Mouse (Mus musculus) G1E (cell line): ENCODE measurements around the gene Arntl2. TPM values are rescaled to one million over a fixed set of nuclear protein-coding genes. Genes with fewer than 3 reads are reported as not detected.

ENCODE experiments used
- ATAC-seq: 2 replicates; pipeline ENCODE4 v1.8.0; 2016; ENCODE audit warnings: mild to moderate bottlenecking; ENCODE audit not compliant: insufficient number of reproducible peaks, poor library complexity, low FRiP score, severe bottlenecking; ENCODE audit errors: extremely low read depth
- DNase-seq: peaks from one replicate; pipeline ENCODE4 v3.0.0; 2012; ENCODE audit warnings: low spot score
- H3K27me3 ChIP-seq: 2 replicates; pipeline ENCODE4 v1.6.1; 2012; ENCODE audit warnings: mild to moderate bottlenecking, low read length, inconsistent platforms; ENCODE audit not compliant: insufficient read depth
- H3K36me3 ChIP-seq: replicated peaks from 2 replicates; pipeline ENCODE3; 2012; ENCODE audit warnings: mild to moderate bottlenecking, inconsistent platforms
- H3K4me1 ChIP-seq: 2 replicates; pipeline ENCODE4 v1.6.1; 2012; ENCODE audit warnings: low read depth, low read length, inconsistent platforms, mixed read lengths; ENCODE audit not compliant: insufficient read depth
- H3K4me3 ChIP-seq: 2 replicates; pipeline ENCODE4 v1.5.1; 2012; ENCODE audit warnings: low read depth, mild to moderate bottlenecking, inconsistent platforms, low read length, moderate library complexity, mixed read lengths
- H3K9me3 ChIP-seq: replicated peaks from 2 replicates; pipeline ENCODE4 v1.6.1; 2012; ENCODE audit warnings: inconsistent platforms
- CTCF ChIP-seq: IDR thresholded peaks from 2 replicates; pipeline ENCODE4 v1.5.1; 2012; ENCODE audit warnings: low read depth, low read length, inconsistent platforms, mixed read lengths
- GATA1 ChIP-seq: IDR thresholded peaks from 2 replicates; pipeline ENCODE4 v1.6.1; 2012; ENCODE audit warnings: borderline replicate concordance, low read length, inconsistent platforms, mixed read lengths
- GATA2 ChIP-seq: IDR thresholded peaks from 2 replicates; pipeline ENCODE4 v1.6.1; 2012; ENCODE audit warnings: low read depth, low read length, inconsistent platforms, borderline replicate concordance
- POLR2AphosphoS5 ChIP-seq: IDR thresholded peaks from 2 replicates; pipeline ENCODE4 v1.6.1; 2012; ENCODE audit warnings: low read depth, low read length, inconsistent platforms; ENCODE audit not compliant: insufficient replicate concordance
- TAL1 ChIP-seq: conservative IDR thresholded peaks from 2 replicates; pipeline ENCODE4 v1.6.1; 2012; ENCODE audit warnings: low read depth, low read length, inconsistent platforms, mixed read lengths
- polyA plus RNA-seq: library from polyadenylated mRNA; stranded (reverse); fragments of >175 nt; gene quantifications from 2 replicates; pipeline ENCODE4 v1.2.3, GENCODE M21; 2012
- total RNA-seq, 2 experiments: library from RNA; stranded (forward) in 1 of 2; stranded (reverse) in 1 of 2; fragments of 200-1000 nt in 1 of 2; fragments of >200 nt in 1 of 2; fragmentation: Nextera tagmentation in 1 of 2; gene quantifications; 2 replicates each; pipeline ENCODE4 v1.2.3; 2014 to 2017

Arntl2 gene
- total and polyA plus RNA-seq, 3 experiments = not detected

DNA sequence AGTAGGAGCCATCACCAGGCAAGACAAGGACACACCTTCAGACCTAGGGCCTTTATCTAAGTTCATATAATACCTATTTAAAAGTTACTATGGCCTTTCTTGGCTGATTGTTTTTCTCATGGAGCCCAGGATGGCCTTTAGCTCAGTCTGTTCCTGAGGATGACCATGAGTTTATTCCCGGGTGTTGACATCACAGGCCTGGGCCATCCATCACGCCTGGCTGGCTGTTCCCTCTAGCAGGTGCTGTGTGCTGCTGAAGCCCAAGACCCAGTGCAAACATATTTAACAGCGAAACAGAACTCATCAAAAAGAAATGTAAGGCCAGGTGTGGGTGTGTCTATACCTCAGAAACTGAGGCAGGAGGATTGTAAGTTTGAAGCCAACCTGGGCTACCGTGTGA lies 43.0 kb downstream of the Arntl2 start:
- Histone ChIP-seq H3K27me3 (peaks cover 11% of the 10 kb centered on the region), H3K36me3 (no peaks in the 10 kb centered on the region), H3K4me1 (0 out of 2 replicates have a peak, but pooled peaks cover 1% of the 10 kb centered on the region), H3K4me3 (no peak overlapping the region), H3K9me3 (no peaks in the 10 kb centered on the region)
- TF ChIP-seq POLR2AphosphoS5 (no peak), CTCF (no peak), GATA1 (no peak), TAL1 (no peak), GATA2 (no peak)
- DNase-seq (no peak), ATAC-seq (no peak)

DNA sequence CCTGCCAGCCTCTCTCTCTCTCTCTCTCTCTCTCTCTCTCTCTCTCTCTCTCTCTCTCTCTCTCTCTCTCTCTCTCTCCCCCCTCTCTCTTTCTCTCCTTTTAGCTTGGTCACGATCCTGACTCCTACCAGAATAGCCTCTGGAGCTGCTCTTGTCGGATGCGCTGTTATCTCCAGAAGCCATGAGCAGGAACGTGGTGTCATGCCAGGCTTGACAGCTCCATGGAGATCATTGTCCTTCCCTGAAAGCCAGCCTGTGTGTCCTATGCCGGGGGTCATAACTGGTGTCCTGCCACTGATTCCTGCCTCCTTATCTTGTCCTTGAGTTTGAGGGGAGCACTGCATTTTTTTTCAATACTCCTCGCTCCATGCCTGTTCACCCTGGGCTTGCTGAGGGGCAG lies 49.0 kb downstream of the Arntl2 start:
- no peak for TF ChIP-seq GATA1
- no peak for TF ChIP-seq POLR2AphosphoS5
- TF ChIP-seq TAL1 = no peak
- DNase-seq = no peak
- Histone ChIP-seq H3K4me1 (no peaks in the 10 kb centered on the region), H3K27me3 (peaks cover 6% of the 10 kb centered on the region; the same call in 1 of the 2 replicates), H3K9me3 (no peaks in the 10 kb centered on the region), H3K36me3 (no peaks in the 10 kb centered on the region), H3K4me3 (no peak overlapping the region)
- no peak for ATAC-seq

DNA sequence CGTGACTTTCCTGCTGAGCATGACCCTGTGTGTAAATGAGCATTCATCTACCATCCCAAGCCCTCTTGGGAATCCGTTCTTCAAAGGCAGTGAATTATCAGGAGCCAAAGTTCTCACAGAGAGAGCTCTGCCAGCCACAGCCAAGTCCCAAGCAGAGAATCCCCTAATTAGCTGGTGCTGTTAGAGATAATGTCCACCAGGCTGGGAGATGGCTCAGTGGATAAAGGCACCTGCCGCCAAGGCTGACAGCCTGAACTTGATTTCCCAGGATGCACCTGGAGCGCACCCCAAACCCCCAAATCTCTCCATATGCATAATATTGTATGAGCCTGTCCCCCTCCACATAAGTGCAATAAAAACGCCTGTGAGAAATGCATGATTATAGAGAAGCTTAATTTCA lies 49.5 kb downstream of the Arntl2 start:
- no peak for DNase-seq
- no peak for ATAC-seq
- H3K4me1 ChIP-seq = no peaks in the 10 kb centered on the region
- no peak for TF ChIP-seq GATA2
- no peak for TF ChIP-seq TAL1
- no peak for TF ChIP-seq GATA1
- no peak for TF ChIP-seq CTCF
- TF ChIP-seq POLR2AphosphoS5 = no peak
- no peak overlapping the region for H3K4me3 ChIP-seq
- no peaks in the 10 kb centered on the region for H3K9me3 ChIP-seq
- H3K27me3 ChIP-seq = peaks cover 6% of the 10 kb centered on the region; the same call in 1 of the 2 replicates
- no peaks in the 10 kb centered on the region for H3K36me3 ChIP-seq

DNA sequence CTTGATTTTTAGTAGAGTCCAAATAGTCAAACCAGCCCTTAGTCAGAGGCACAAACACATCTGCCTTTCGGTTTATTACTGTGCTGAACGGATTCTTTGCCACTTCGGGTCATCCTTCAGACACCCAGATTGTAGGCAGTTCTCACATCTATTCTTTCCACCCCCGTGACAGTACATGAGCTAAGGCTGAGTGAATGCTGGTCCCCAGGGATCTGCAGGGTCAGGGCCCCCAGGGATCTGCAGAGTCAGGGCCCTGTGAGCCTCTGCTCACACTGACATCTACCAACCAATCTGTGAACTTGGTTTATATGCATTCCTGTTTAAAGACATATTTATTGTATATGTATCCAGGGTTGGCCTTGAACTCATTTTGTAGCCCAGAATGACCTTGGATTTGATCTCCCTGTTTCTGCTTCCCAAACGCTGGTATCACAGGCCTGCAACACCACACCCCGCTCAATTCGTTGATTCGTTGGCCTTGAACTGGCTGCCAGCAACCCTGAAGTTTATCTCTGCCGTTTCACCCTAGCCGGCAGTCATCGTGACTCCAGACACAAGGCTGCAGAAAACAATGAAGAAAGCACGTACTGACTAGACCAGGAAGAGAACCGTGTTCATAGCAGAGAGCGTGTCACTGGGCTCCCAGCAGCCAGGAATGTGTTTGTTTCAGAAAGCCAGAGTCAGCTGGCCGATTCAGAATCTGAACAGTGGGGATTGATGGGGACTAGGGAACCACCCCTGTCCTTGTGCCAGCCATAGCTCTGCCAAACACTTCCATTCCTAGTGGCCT lies 50.3 kb downstream of the Arntl2 start:
- H3K27me3 ChIP-seq = peaks cover 6% of the 10 kb centered on the region; the same call in 1 of the 2 replicates
- no peak for ATAC-seq
- no peaks in the 10 kb centered on the region for H3K9me3 ChIP-seq
- H3K4me1 ChIP-seq = no peaks in the 10 kb centered on the region
- TF ChIP-seq GATA2 (no peak), GATA1 (no peak), TAL1 (no peak), POLR2AphosphoS5 (no peak), CTCF (no peak)
- H3K4me3 ChIP-seq = no peak overlapping the region
- no peak for DNase-seq
- H3K36me3 ChIP-seq = no peaks in the 10 kb centered on the region

DNA sequence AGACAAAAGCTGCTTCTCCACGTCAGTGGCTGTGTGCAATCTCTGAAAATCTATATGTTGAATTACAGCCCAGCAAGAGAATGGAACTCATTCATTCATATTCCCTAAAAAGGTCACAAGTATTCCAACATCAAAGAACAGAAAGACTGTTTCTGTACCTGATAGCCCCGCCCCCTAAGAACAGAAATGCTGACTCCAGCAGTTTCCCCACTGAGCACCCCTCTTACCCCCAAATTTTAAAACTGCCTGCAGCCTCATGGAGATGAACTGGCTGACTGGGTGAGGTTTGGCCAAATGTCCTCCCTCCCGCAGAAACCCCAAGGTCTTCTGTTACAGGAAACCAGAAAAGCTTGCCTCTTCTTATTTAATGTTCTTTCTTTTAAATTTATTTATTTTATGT lies 51.5 kb downstream of the Arntl2 start:
- no peak for DNase-seq
- peaks cover 6% of the 10 kb centered on the region; the same call in 1 of the 2 replicates for H3K27me3 ChIP-seq
- H3K4me3 ChIP-seq = no peak overlapping the region
- ATAC-seq = no peak
- no peaks in the 10 kb centered on the region for H3K9me3 ChIP-seq
- no peaks in the 10 kb centered on the region for H3K4me1 ChIP-seq
- H3K36me3 ChIP-seq = no peaks in the 10 kb centered on the region
- TF ChIP-seq TAL1 (no peak), CTCF (no peak), POLR2AphosphoS5 (no peak), GATA1 (no peak), GATA2 (no peak)

DNA sequence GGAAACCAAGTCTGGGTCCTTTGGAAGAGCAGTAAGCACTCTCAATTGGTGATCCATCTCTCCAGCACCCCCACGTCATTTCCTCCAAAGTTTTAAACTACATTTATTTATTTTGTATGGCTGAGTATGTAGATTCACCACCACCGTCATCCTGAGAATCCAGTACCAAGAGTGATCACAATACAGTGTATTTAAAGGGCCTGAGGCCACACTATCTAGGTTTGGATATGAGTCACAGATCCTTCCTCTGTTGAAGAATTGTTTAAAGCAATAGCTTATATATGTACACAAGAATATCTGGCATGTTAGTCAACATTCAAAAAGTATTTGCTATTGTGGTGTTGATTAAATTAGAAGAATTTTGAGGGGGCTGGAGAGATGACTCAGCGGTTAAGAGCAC lies 52.4 kb downstream of the Arntl2 start:
- no peak for DNase-seq
- TF ChIP-seq POLR2AphosphoS5 (no peak), CTCF (no peak), GATA2 (no peak), TAL1 (no peak), GATA1 (no peak)
- no peak overlapping the region for H3K4me3 ChIP-seq
- peaks cover 2% of the 10 kb centered on the region; the same call in 1 of the 2 replicates for H3K27me3 ChIP-seq
- H3K4me1 ChIP-seq = no peaks in the 10 kb centered on the region
- H3K36me3 ChIP-seq = no peaks in the 10 kb centered on the region
- no peak for ATAC-seq
- H3K9me3 ChIP-seq = no peaks in the 10 kb centered on the region
